Mouse (Mus musculus) adrenal gland, adult 18-20 months (tissue): ENCODE measurements at regions not wholly inside any gene's neighbourhood (a gene's known extent, or its start where the extent isn't known, plus 50 kb on each side); places are given as distances from the start of the nearest gene placed in this dataset.

ENCODE experiments used
- DNase-seq, 2 experiments: peaks; one replicate each; pipeline ENCODE4 v3.0.0; 2021 to 2022; ENCODE audit warnings: low spot score in 2 of 2

DNA sequence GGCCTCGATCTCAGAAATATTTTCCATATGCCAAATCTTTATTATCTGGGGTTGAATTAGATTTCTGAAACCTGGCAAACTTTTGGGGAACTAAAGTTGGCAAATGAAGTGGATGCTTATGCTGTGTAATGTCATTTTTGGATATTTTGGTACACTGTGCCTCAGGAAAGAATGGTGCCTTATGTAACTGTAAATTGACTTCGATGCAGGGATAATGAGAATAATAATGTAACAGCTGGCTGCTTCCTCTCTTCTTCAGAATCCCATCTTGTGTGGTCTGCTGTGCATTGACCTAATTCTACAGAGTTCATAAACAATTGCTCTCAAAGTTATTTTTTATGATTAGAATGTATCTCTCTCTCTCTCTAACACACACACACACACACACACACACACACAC is 545.6 kb downstream of the Tfap2b start:
- DNase-seq: no peak

DNA sequence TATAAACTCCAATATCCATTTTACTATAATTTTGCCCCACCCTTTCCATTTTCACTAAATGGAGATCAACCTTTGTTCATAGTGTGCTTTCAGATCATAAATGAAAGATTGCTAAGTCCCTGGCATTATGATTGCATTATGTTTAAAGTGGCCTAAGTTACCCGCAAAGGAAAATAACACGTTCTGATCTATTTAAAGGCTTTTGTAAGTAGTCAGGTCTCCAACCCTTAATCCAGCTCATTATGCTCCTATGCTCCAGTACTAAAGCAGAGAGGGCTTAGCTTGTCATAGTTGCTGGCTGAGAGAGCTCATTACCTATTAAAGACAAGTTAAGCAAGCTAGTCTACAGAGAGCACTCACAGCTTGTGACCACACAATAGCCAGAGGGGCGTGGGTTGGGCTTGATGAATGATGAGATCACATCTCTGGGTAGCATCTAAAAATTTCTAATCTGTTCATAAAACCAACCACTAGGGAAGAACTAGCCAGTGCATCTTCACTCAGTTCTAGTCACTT is 549.3 kb downstream of the Tfap2b start:
- DNase-seq: no peak

DNA sequence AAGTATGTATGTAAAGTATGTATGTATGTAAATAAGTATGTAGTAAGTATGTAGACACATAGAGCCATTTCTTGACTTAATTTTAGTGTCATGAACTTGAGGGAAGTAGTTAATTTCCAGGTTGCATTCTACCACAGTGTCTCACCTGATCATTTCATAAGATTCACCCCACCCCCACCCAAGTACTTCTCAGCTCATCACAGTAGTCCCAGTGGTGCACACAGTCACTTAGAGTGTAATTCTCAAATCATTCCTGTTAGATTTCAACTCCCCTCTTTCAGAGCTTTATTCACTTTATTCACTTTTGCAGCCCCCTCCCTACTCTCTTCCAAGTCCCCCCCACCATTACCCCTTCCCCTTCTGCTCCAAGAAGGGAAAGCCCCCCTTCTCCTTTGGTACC is 558.2 kb downstream of the Tfap2b start:
- no peak for DNase-seq

DNA sequence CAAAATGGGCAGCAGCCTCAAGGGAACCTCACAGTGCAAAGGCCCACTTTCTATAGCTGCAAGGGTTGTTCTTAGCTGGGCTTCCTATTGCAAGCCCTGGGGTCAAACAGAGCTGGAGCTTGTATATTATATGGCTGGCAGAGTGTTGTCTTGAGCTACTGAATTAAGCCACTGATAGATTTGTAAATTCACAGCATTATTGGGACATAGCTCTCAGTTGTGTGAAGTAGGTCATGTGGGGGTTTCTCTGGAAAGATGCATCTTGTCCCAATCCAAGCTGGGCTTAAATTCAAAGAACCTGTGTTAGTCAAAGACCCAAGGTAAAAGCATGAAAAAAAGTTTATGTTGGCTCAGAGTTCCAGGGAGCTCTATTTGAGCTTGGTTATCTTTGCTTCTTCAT is 563.6 kb downstream of the Tfap2b start:
- no peak for DNase-seq

DNA sequence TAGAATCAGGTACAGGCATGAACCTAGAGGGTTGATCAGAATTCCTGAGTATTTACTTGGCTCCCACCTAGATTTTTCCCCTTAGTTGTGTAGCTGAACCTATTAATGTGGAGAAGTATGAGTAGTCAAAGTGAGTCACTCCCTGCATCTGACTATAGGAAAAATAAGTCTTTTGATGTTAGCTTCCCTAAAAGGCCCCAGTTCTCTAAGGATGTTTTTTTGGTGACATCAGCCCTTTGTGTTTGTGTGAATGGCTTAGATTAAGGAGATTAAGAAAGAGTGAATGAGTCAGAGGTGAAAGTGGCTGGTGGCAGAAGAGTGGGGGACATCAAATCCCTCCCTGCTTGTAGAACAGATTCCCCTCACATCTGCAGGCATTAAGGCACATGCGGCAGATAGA is 565.8 kb downstream of the Tfap2b start:
- no peak for DNase-seq

DNA sequence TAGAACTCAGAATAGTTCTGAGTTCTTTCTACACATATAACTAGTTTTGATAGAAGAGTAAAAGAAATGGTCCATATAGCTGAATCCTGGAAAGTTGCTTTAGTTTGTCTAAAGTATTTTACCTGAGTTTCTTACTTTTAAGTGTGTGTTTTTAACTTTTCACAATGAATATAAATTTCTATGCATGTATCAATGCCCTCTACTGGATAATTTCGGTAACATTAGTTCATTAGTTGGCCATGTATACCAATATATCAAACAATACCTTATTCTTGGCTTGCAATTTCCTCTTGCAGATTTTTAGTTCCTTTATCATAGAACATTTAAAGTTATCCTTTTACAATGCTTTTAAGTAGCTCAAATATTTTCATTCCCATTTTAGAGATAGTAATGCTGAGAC is 568.8 kb downstream of the Tfap2b start:
- no peak for DNase-seq

DNA sequence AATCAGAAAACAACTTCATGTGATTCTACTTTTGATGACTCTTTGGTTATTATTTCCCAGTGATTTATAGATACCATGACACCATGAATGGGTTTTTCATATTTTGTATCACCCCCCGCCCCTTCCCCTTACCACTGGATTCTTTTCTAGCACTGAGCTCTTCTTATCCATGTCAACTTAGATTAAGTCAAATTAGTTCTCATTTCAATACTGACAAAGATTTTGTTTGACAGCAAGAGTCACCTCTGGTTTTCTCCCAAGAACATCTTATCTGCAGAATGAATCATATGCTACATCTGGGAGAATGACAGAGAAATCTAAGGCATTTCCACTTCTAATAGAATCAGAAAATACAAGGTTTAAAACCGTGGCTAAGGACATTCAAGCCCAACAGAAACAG is 578.3 kb downstream of the Tfap2b start:
- no peak for DNase-seq

DNA sequence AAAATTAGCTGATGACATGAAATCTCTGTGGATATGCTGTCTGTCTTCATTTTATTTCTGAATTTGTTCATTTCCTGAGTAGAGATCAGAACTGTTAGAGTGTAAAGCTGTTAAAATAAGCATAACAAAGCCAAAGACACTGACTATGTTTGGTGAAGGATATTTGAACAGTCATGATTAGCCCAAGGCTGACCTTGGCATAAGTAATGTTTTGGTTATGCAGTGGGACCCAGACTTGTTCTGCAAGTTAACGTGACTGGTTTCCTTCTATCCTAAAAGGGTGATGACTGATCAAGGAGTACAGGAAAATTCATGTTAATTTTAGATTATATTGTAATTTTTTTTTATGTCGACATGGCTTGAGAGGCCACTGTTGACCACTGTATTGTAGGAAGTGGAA is 585.4 kb downstream of the Tfap2b start:
- DNase-seq: no peak

DNA sequence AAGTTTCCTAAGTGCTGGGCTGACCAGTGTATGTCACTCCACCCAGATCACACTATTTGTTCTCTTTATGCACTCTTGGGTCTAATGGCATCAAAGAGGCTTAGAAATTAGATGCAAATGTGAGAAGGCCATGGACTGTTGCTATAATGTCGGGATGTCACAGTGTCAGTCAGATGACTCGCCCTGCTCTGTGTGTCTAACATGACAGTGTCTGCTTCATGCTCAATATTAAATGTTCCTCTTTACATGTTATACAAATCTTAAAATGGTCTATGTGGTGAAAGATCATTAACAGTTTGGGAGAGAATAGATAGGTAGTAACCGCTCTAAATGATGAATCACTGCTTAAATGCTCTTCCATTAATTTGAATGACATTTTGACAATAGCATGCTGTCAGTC is 617.2 kb downstream of the Tfap2b start:
- DNase-seq: no peak

DNA sequence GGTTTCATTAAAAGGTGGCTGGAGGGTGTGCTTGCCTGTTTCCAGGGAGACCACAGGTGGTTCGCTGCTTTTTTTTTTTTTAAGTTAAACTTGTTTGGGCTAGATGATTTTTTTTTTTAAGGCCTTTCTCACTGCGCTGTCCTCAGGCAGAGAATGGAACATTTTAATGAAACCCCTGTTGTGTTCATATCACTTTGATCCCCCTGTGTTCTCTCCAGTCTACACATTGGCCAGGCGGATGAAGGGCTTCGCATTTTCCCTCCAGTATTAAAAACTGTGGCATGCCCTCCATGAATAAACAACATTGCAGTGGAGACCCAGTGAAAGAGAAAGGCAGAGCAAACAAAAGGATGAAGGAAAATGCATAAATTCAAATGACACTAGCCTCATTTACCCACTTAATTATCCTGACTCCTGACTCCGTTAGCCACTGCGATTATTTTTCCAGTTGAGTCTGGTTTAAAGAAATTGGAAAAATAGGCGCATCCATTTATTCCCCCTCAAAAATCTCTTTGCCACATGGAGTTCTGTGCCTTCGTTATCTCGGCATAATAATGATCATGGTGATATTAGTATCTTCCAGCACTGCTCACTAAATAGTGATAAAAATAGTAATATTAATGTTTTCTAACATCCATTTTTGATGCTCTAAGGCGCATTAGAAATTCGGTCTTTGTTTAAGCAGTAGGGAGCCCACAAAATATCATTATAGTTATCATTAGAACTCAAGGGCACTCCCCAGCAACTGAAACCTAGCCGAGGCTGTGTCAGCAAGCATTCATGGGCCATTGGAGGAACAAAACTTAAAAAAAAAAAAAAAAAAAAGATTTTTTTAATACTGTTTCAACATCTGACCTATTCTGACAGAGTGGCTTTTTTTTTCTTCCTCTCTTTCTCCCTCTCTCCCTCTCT is 618.0 kb downstream of the Tfap2b start:
- no peak for DNase-seq

DNA sequence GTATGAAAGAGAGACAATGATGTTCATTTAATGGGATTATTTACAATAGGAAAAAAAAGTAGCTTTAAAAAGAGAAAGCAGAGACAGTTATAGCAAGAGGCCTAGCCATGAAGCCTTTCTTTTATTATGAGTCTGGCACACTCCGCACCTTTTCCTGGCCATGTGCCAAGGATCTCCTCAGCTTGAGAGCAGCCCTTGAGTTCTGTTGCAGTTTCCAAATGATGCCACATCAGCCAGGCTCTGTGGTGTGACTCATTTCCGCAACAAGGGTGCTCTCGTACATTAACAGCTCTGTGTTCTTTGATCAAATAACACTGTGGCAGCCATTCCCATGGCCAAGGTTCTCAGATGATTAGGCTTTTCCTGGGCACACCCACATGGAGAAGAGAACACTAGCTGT is 641.2 kb downstream of the Tfap2b start:
- DNase-seq: peak in 1 of 2 experiments; percentile 2

DNA sequence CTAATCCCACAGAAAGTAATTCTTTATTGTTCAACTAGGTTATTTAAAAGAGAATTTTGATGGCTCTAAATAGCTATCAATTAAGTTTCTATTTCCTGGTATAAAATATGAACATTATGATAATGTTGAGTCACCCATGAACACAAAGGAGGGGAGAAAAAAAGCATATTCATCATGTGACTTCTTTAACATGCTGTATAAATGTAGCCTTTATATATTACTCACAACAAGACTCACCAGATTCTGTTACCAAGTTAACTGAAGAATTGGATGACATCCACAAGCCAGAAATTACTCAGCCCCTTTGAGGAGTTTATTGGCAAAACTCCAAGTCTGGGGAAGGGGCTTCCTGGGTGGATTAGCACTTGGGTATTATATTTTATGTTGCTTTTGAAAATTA is 648.5 kb downstream of the Tfap2b start:
- DNase-seq: no peak

DNA sequence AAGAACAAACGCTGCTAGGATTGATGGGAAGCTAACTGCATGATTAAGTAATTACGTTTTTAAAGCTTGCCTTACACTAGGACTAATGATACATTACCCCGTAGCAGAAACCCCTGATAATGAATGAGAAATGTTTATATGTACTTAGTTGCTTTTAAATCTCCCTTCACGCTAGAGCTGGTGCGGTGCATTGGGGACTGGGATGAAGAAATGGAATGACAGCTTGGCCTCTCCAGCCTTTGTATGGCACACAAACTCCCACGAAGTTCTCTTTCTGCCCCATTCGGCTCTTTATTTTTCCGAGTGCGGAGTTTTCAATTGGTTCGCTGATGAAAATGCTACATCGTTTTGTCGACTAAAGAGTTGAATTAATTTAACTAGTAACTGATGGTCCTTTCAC is 659.8 kb downstream of the Tfap2b start:
- DNase-seq: no peak

DNA sequence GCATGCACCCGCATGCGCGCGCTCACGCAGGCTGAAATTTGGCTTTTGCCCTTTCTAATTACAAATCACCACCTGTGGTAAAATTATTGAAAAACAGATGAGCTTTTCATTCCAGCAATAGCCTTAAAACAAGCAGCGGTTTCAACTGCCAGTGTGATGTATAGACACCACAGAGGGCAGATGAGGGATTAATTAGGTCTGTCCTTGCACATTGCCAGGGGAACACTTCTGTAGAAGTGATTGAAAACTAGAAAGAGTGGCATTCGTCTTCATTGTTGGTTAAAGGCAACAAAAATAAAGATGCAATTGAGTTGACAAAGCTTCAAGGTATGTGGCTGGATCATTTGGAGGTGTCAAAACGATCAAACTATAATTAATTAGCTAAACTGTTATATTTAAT is 672.5 kb downstream of the Tfap2b start:
- DNase-seq: no peak

DNA sequence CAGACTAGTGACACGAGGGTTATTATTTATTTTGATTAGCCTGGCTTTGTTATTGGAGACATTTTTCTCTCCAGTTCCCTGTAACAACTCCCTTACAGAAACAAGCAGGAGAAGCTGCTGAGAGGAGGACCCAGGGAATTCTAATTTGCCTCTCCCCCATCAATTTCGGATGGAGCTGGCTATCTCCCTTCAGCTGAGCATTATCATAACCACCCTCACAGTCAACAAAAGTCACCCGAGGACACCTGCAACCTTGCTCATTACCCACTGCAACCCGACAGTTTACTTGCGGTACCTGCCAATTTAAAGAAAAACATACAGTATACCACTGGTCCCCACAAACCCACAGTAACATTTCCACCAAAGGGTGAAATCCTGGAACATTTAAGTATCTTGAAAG is 690.7 kb downstream of the Tfap2b start:
- no peak for DNase-seq

DNA sequence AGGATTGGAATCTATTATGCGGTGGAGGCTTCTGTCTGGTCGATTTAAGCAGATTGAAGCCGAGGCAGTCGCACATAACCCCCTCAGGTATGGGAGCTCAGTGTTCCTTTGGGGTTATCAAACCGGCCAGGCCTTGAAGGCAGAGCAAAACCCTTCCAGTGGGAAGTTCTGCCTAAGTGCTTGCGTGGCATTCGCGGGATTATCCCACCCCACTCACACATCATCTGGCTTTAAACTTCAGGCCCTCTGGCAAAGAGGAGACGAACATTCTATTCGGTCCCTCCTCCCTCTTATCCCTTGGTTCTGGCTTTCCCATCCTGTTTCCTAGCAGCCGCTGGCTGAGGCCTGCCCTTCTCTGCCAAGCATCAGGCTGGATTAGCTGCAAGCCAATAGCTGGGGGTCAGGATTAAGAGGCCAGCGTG is 691.2 kb downstream of the Tfap2b start:
- no peak for DNase-seq

DNA sequence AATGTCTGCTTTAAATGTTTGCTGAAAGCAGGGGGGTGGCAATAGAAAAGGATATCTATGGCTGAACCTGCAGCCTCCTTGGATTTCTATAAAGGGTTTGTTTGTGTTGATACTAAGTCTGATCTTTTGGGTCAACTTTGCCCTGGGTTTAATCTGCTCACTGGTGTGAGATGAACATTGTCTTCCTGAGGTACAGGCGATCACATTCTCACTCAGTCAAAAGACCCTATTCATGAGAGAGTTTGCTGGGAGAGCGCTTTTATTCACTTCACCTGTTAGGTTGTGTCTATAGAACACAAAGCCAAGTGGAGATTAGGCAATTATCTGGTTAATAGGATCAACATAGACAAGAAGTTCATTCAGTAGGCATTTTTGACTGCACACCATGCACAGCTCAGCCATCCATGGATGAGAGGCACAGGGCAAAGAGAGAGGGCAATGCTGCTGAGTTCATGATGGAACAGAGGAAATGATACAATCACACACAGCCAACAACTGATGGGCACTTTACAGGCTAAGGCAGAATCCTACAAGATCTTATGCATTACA is 692.3 kb downstream of the Tfap2b start:
- no peak for DNase-seq

DNA sequence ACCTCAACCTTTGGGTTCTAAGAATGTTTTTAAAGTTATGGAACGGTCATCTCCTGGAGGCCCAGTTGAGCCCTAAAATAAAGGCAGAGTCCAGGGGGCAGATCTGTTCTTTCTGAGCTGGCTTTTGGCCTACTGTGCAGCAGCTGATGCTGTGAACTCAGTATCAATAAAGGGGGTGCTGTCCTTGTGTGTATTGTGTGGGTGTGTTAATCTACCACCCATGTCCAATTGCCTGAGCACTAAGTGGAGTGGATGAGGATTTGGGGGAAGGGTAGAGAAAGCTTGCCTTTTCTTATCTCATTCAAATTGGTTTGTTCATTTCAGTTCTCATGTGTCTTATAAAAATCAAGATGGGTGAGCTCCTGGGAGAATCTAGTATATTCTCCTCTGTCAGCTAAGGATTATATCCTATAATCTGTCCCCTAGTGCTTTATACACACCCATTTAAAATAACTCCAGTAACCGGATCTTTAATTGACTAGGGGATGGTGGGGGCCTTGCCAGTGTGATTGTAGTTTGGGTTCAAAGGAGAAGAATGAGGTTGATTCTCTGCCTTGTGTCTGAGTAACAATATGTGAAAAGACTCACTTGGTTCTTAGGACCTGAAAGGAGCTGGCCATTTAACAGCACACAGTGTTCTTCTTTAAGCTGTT is 703.6 kb downstream of the Tfap2b start:
- no peak for DNase-seq

DNA sequence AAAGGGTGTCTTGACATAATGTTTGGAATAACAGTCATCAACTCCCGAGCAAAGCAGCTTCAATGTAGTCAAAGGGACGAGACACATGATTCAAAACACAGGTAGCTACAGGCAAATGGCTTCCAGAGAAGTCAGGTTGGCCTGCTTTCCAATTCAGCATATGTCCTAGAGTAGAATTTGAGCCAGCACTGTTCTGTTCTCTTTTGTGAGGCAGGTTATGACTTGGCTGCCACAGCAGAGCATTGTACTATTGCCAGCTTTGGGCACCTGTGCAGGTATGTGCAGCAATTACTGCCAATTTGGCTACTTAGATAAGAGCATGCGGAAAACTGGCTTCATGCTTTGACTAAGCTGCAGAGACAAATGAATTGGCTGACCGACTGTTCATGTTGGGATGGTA is 699.1 kb downstream of the Pkhd1 start:
- DNase-seq: no peak

DNA sequence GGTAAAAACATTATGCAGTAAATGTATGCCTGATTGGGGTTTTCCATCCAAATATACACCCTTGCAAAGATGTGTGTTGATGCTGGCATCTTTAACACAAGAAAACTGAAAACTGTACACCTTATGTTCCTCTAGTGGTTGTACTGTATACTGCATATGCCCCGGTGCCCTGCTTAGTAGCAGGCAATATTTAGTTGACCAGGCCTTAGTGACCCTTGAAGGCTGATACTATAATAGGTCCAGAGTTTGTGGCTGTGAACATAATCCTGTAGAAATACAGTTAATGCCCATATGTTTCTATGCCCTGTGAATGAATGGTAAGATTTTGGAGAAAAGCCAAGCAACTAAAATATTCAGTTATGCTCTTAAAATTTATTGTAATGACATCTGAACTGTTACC is 690.7 kb downstream of the Pkhd1 start:
- no peak for DNase-seq

DNA sequence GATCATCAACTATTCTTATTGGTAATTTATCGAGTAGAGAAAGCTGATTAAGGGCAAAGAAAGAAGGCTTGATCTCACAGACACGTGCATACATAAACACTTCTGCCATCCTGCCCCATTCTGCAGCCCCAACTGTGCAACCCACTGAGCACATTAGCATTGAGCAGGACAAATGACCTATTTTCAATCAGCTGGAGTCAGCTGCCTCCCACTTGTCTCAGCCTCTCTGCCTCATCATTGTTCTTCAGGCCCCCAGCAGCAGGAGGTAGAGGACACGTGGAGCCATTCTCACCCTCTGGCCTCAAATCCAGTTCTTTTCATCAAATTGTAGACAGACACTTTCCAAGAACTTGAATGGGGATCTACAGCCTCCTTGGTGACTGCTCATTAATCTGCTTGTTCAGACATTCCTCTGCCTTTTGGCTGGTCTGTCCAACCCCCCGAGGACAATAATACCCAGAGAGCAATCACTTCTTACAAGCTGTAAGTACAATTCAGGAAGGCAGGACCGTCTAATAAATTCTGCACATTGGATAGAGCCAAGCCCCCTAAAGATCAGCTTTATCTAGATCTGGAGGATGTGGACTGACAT is 690.0 kb downstream of the Pkhd1 start:
- DNase-seq: no peak
